Mouse (Mus musculus): Measurements from ENCODE around the gene Aanat.

Aanat gene

GRCm38 (mm10) chr11:116574982-116575381 is 11.2 kb upstream of the Aanat start:
- no peak for DNase-seq (ENCODE audit: low spot score in 2 of 2)

DNA sequence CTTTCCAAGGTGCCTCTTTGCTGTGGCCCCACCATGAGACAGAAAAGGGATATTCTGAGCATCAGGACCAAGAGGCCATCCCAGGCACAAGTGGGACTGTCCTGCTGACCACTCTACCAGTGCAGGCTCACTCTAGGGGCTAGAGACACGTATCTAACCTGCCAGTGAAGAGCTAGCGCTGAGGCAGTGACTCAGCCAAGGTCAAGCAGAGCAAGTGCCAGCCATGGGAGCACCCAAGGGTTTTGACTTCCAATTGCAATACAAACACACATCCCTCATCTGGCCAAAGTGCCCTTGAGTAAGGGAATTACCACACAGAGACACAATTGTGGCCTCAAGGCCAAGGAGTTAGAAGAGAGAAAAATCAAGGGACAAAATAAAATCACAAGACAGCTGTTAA is 10.8 kb upstream of the Aanat start:
- DNase-seq (ENCODE audit: low spot score in 2 of 2): no peak

- no peak for DNase-seq (ENCODE audit: low spot score in 2 of 2)
Observed at GRCm38 (mm10) chr11:116579280-116579679, 7.0 kb upstream of the Aanat start.

DNA sequence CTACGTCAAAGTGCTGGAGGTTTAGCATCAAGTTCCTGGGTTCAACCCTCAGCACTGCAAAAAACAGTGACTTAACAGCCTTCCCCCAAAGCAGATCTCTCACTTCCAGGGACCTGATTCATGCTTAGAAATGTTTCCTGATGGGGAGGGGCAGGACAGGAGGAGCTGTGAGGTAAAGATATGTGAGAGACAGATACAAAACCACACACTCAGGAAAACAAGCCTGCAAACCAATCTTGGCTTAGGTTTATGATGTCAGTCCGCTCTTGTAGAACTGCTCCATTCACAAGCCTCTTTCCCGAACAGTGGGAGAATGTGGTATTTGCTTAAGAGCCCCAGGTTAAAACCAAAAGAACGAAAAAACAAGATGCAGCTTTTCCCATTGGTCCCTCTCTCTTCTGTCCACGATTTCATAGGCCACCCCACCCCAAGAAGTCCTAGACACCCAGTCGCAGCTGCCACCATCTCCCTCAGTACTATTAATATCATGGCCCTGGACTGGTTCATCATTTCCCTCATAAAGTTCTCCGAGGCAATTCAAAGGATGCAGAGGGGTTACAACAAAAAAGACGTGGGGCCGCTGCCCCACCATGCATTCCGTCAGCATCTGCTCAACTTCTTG is 6.1 kb upstream of the Aanat start:
- peak in 1 of 2 experiments; percentile 50 for DNase-seq (ENCODE audit: low spot score in 2 of 2)

DNA sequence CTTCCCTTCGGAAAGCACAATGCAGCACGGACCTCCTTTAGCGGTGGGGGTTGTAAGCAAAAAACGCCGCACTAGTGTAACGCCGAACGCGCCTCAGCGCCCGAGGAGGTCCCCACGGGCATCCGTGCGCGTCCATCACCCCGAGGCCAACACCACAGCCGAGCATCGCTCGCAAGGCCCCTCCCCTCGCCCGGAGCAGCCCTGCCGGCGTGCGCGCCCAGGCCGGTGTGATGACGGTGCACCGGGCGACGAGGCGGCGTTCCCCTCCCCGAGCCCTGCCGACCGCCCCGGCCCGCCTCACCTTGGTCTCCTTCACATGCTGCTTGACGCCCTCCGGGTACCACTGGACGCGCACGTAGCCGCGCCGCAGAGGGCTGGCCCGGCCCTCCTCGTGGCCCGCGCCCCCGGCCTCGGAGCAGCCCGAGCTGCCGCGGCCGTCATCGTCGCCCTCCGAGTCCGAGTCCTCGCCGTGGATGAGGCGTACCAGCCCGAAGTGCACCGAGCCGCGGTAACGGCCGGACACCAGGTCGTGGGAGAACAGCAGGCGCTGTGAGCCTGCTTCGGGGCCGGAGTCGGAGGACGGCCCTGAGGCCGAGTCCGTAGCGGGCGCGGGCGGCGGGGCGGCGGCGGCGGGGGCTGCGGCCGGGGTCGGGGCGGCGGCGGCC is 5.4 kb upstream of the Aanat start:
- peak; percentile 75 to 81 for DNase-seq (ENCODE audit: low spot score in 2 of 2)

- peak; percentile 89 to 93 for DNase-seq (ENCODE audit: low spot score in 2 of 2)
Observed at GRCm38 (mm10) chr11:116581376-116581814, 4.8 kb upstream of the Aanat start, which contains the start of gene Ube2o. TSS of gene Ube2o (minus strand) at chr11:116581447.

- DNase-seq (ENCODE audit: low spot score in 2 of 2): no peak
Observed at GRCm38 (mm10) chr11:116585682-116586081, 550 bp upstream of the Aanat start.

DNA sequence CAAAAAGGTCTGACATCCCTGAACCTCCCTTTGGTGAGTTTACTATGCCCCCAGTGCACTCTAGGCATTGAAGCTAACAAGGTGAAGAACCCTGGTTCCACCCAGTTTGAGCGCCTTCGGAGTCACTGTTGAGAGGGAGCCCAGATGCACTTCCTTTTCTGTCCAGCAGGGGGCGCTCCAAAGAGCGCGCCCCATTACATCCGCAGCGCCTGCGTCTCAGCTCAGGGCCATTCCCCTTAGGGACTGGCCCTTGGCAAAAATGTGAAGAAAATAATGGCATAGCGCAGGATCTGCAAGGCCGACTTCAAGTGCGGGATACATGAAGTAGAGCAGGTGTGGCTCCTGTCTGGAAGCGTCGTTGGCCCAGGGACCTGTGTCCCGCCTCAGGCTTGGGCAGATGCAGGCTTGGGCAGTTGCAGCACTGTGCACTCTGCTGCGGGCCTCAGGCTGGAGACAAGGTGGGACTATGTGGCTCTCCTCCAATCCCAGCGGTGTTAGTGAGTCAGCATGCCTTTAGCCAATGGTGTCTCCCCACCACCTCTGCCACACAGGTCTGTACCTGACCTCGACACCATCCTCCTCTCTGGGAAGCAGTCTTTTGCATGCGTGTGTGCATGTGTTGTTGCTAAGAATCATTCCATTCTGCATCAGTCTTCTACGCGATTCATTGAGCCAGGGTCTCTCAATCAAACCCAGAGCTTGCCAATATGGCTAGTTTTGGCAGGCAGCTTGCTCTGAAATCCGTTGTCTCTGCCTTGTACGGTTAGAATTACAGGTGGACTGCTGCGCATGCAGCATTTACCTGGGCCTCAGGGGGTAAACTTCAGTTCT is 784 bp downstream of the Aanat start:
- DNase-seq (ENCODE audit: low spot score in 2 of 2): peak; percentile 82 to 89

- DNase-seq (ENCODE audit: low spot score in 2 of 2): no peak
Observed at GRCm38 (mm10) chr11:116589020-116589531, 2.8 kb downstream of the Aanat start.

GRCm38 (mm10) chr11:116589574-116589973 is 3.3 kb downstream of the Aanat start:
- no peak for DNase-seq (ENCODE audit: low spot score in 2 of 2)

DNA sequence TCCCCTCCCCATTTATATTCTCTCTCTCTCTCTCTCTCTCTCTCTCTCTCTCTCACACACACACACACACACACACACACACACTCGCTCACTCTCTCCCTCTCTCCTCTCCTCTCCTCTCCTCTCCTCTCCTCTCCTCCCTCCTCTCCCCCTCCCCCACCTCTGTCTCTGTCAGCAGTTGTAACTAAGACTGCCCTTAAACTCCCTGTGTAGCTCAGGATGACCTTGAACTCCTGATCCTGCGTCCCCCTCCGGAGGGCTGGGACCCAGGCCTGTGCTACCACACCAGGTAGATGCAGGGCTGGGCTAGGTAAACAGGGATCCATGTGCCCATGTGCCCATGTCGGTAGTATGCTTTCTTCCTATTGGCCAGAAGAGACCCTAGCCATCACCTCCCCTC is 5.4 kb downstream of the Aanat start:
- DNase-seq (ENCODE audit: low spot score in 2 of 2): no peak

DNA sequence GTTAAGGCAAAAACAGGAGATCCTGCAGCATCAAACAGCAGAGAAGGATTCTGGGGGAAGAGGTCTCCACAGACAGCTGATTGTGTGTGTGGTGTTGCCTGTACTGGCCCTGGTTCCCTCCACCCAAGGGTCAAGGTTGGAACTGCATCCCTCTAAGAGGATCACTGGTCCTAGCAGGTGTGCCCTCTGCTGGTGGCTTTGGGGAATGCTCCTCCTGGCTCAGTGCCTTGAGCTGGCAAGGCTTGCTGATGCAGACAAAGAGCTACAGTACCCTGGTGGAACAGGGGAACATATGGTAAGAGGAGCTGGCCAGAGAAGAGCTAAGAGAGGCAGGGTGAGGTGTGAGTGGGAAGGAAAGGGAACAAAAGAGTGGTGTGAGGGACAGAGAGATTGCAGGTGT is 6.2 kb downstream of the Aanat start:
- DNase-seq (ENCODE audit: low spot score in 2 of 2): peak; percentile 96

- no peak for DNase-seq (ENCODE audit: low spot score in 2 of 2)
Observed at GRCm38 (mm10) chr11:116593345-116593744, 7.1 kb downstream of the Aanat start.

GRCm38 (mm10) chr11:116596766-116597165 is 10.5 kb downstream of the Aanat start:
- DNase-seq (ENCODE audit: low spot score in 2 of 2): no peak

GRCm38 (mm10) chr11:116598193-116598592 is 12.0 kb downstream of the Aanat start:
- no peak for DNase-seq (ENCODE audit: low spot score in 2 of 2)

DNA sequence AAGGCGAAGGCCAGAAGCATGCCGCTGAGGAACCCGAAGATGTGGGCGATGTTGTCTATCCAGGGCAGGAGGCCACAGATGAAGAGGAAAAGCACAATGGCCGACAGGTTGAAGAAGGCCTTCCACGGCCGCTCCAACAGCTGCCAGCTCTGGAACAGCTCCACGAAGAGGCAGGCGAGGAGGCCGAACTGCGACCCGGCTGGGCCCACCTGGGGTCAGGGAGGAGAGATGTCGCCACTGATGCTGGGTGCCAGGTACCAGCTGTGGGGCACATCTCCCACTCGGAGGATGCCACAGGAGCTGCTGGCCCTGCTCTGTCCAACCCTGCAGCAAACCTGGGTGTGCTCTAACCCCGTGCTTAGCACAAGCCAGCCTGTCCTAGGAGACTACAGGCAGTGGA is 13.0 kb downstream of the Aanat start:
- DNase-seq (ENCODE audit: low spot score in 2 of 2): no peak

DNA sequence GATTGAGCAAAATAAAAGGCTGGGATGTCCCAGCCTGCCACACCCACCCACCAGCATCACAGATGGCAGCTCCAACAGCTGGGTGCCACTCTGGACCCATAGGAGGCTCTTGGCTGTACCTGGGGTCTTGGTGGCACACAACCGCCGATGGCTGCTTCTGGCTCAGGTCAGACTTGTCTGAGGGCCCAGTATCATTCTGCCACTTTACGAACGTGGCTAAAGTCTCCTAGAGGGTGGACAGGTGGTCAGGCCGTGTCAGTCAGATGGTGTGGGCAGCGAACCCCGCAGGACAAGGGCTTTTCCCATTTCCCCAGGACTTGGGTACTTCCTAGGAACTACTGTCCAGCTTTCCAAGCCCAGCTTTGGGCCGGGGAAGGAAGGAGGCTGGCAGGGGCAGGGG is 14.9 kb downstream of the Aanat start:
- DNase-seq (ENCODE audit: low spot score in 2 of 2): no peak

DNA sequence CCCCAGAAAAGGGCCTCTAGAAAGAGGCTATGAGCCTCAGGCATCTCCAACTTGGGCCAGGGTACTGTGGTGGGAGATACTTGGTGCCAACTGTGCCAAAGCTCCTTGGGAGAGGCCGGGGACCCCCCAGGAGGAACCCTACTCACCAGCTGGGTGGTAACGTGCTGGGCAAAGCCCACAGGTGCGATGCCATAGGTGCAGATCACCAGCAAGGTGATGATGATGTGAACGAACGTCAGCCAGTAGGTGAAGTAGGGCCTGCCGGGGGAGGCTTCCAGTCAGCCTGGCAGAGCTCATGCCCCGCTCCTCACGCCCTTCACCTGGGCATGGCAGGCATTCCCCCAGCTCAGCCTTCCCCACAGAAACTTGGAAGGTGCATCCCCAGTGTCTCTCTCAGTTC is 15.8 kb downstream of the Aanat start:
- DNase-seq (ENCODE audit: low spot score in 2 of 2): no peak

DNA sequence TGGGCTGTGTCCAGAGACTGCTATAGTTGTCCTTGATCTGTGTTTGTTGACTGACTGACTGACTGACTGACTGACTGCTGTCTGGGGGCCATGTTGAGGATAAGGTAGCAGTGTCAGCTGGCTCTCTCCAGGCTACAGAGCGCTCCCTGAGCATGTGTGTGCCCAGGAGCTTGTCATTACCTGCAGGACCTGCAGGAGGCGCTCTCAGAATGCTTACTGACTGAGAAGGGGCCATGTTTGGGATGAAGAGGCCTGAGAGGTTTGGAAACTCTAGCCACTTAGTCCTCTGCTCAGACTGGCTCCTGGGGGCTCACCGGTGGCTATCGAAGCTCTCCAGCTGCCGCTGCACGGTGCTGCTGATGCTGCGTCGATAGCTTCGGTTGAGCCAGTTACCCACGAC is 17.1 kb downstream of the Aanat start:
- peak; percentile 60 to 79 for DNase-seq (ENCODE audit: low spot score in 2 of 2)

GRCm38 (mm10) chr11:116604097-116604496 is 17.9 kb downstream of the Aanat start:
- no peak for DNase-seq (ENCODE audit: low spot score in 2 of 2)

DNA sequence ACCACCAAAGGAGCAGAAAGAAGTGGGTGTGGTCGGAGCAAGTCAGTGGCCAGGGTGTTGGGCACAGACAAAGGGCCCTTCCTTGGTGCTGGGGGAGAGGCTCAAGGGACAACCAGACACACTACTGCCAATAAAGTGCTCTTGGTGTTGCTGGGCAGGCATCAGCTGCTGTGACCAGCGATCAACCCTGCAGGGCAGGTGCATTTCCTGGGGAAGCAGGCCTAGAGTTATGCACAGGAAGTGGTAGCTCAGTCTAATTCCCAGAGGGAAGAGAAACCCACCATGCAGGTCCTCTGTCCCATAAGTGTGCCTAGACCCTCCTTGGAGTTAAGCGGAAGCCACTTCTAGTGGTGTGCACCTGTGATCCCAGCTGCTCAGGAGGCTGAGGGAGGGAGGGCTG is 21.5 kb downstream of the Aanat start:
- DNase-seq (ENCODE audit: low spot score in 2 of 2): no peak

- DNase-seq (ENCODE audit: low spot score in 2 of 2): no peak
Observed at GRCm38 (mm10) chr11:116609965-116610630, 23.9 kb downstream of the Aanat start.

Data from spleen, postnatal 10 days (tissue).